Mouse (Mus musculus): ENCODE results near the gene Litaf.

DNA sequence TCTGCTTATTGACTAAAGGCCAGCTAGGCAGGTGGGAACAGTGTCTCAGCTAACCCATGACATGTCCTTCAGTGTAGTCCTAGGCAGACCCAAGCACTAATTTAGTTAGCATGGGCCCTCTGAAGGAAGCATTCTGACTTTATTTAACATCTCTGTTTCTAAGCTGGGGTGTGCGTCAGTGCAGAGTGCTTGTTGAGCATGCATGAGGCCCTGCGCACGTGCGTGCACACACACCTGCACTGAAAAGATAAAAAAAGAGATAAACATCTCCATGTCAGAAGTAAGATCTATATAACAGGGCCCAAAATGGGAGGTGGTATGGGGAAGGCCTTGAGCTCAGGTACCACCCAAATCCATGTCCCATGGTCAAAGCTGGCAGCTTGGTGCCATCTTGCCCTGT lies 150.9 kb downstream of the Litaf start:
- TF ChIP-seq CTCF (IDR thresholded peaks at IDR 0.05 in 2 of 3, conservative IDR thresholded peaks at IDR 0.05 in 1 of 3; ENCODE audit: control insufficient read depth in 1 of 3, insufficient read depth in 1 of 3, low read depth in 2 of 3, low read length in 3 of 3, poor library complexity in 1 of 3, severe bottlenecking in 1 of 3) = no peak
- no peak for TF ChIP-seq POLR2A (IDR thresholded peaks at IDR 0.05; ENCODE audit: control insufficient read depth in 1 of 2, insufficient read depth in 1 of 2, low read depth in 1 of 2, low read length in 2 of 2, poor library complexity in 1 of 2)
- no peak for TF ChIP-seq ZC3H11A (IDR thresholded peaks at IDR 0.05; ENCODE audit: low read depth, low read length)
- TF ChIP-seq BHLHE40 (IDR thresholded peaks at IDR 0.05; ENCODE audit: borderline replicate concordance, low read depth, low read length) = no peak
- no peak for TF ChIP-seq MYC (IDR thresholded peaks at IDR 0.05; ENCODE audit: low read depth, low read length)
- no peak for TF ChIP-seq GATA1 (IDR thresholded peaks at IDR 0.05; ENCODE audit: low read depth, low read length)
- TF ChIP-seq KAT2A (conservative IDR thresholded peaks at IDR 0.05; ENCODE audit: low read depth, low read length) = no peak
- TF ChIP-seq NRF1 (IDR thresholded peaks at IDR 0.05; ENCODE audit: insufficient read depth, low read depth, low read length, poor library complexity, severe bottlenecking) = no peak
- no peak for TF ChIP-seq TBP (IDR thresholded peaks at IDR 0.05; ENCODE audit: low read depth, low read length)
- no peak for TF ChIP-seq MAX (IDR thresholded peaks at IDR 0.05; ENCODE audit: low read length)
- TF ChIP-seq E2F4 (IDR thresholded peaks at IDR 0.05; ENCODE audit: borderline replicate concordance, low read depth, low read length) = no peak
- TF ChIP-seq ZNF384 (IDR thresholded peaks at IDR 0.05; ENCODE audit: low read depth, low read length) = no peak
- TF ChIP-seq CHD1 (IDR thresholded peaks at IDR 0.05; ENCODE audit: low read depth, low read length) = no peak

Data from MEL (cell line).